Mouse (Mus musculus) hindbrain, embryonic 11.5 days (tissue): ENCODE data around the gene Senp6. TPM values are rescaled to one million over a fixed set of nuclear protein-coding genes. Genes with fewer than 3 reads are reported as not detected.
"Not testable (repeated sequence)": the region's sequence is repeated elsewhere in the genome, so short reads cannot be mapped to it uniquely, and the experiment has no call there.

Source experiments
- ATAC-seq: fragments of 200-750 bp; cut with Nextera tagmentation; 2 replicates; pipeline ENCODE4 v1.8.0; 2017; ENCODE audit warnings: mild to moderate bottlenecking, moderate TSS enrichment, moderate library complexity; ENCODE audit not compliant: low FRiP score
- DNase-seq: peaks from one replicate; pipeline ENCODE4 v3.0.0-alpha.2; 2015; ENCODE audit warnings: low spot score
- H3K27ac ChIP-seq: fragments of 300-500 bp; sonication (generic); 2 replicates; pipeline ENCODE4 v1.5.1; 2014; ENCODE audit warnings: mild to moderate bottlenecking, low read depth, low read length
- H3K27me3 ChIP-seq: fragments of 300-500 bp; sonication (generic); 2 replicates; pipeline ENCODE4 v1.6.1; 2014; ENCODE audit warnings: mild to moderate bottlenecking, low read length, moderate library complexity, mixed read lengths; ENCODE audit not compliant: control insufficient read depth, insufficient read depth
- H3K36me3 ChIP-seq: fragments of 300-500 bp; sonication (generic); 2 replicates; pipeline ENCODE4 v1.6.1; 2014; ENCODE audit warnings: mild to moderate bottlenecking, low read length, moderate library complexity, mixed read lengths; ENCODE audit not compliant: control insufficient read depth, insufficient read depth
- H3K4me1 ChIP-seq: fragments of 300-500 bp; sonication (generic); replicated peaks from 2 replicates; pipeline ENCODE4 v1.6.1; 2014; ENCODE audit warnings: low read length, mixed read lengths; ENCODE audit not compliant: control insufficient read depth, insufficient read depth
- H3K4me2 ChIP-seq: fragments of 300-500 bp; sonication (generic); replicated peaks from 2 replicates; pipeline ENCODE4 v1.6.1; 2014; ENCODE audit warnings: mild to moderate bottlenecking, low read depth, low read length
- H3K4me3 ChIP-seq: fragments of 300-500 bp; sonication (generic); 2 replicates; pipeline ENCODE4 v1.5.1; 2014; ENCODE audit warnings: low read depth, low read length
- H3K9ac ChIP-seq: fragments of 300-500 bp; sonication (generic); 2 replicates; pipeline ENCODE4 v1.6.1; 2014; ENCODE audit warnings: low read depth, low read length
- H3K9me3 ChIP-seq: fragments of 300-500 bp; sonication (generic); 2 replicates; pipeline ENCODE4 v1.6.1; 2016; ENCODE audit warnings: low read length; ENCODE audit not compliant: control insufficient read depth
- WGBS: fragments of 180-500 bp; shearing (Covaris S2); extraction: QIAGEN DNeasy Blood & Tissue Kit; methylation state at CpG from one replicate; pipeline ENCODE4 v1.1.7; 2014; 5-methylcytosine and 5-hydroxymethylcytosine counted together
- polyA plus RNA-seq: library from polyadenylated mRNA; unstranded; fragments of >200 nt; fragmentation: Nextera tagmentation; extraction: Ambion mirVana; gene quantifications from 2 replicates; pipeline ENCODE4 v1.2.1, GENCODE M21; 2014

The Senp6 gene
- polyA plus RNA-seq, 1 experiment from 2014 or later = 88.1 TPM

DNA sequence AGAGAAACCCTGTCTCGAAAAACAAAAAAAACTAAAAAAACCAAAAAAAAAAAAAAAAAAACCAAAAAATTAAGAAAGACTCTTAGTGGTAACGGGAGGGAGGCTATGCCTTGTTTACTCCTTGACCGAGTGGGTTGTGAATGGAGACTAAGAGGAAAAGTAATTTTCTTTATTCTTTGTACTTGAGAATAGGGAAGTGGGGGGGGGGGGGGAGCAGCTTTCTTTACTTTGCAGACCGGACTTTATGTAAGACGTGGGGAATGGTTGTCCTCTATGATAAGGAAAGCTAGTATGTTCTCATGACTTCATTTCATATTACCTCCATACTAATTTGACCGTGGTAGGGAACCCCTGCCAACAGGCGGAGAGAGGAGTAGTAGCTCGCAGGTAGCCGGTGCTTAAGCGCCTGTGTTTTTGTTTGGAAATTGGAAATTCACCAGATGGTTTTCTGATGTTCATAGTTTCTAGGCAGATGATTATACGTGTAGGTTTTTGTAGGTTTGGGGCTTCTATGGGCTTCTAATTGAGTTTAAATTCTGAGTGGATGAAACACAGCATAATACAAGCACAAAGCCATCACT is 2.1 kb downstream of the Senp6 start:
- no peaks in the 10 kb centered on the region; the same call in 1 of the 2 replicates for H3K4me1 ChIP-seq
- no peaks in the 10 kb centered on the region for H3K27me3 ChIP-seq
- no peaks in the 10 kb centered on the region for H3K36me3 ChIP-seq
- peak overlapping the region; percentile 95 for H3K4me3 ChIP-seq
- no peak overlapping the region for H3K9ac ChIP-seq
- WGBS = 52% methylated on average over 11 of the region's 11 CpGs
- no peaks in the 10 kb centered on the region for H3K9me3 ChIP-seq
- no peak overlapping the region for H3K27ac ChIP-seq
- DNase-seq = no peak
- peak overlapping the region; percentile 41 for H3K4me2 ChIP-seq
- ATAC-seq = no peak

DNA sequence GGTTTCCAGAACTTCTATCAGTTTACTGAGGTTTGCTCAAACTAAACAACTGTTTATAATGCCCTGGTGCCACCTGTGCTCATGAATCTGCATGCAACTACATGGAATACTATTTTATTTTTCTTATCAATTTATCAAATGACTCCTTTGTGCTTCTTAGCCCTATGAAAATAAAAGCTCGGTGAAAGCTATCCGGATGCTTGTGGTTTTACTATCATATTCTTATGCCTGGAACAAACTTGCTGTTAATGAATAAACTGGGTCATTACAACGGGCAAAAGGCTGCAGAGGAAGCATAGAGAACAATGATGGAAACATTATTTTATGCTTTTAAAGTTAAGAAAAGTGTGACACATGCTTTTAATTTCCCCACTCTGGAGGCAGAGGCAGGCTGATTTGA is 3.3 kb downstream of the Senp6 start:
- no peak for ATAC-seq
- H3K9ac ChIP-seq = no peak overlapping the region
- no peaks in the 10 kb centered on the region for H3K27me3 ChIP-seq
- H3K4me1 ChIP-seq = no peaks in the 10 kb centered on the region; the same call in 1 of the 2 replicates
- H3K27ac ChIP-seq = no peak overlapping the region
- H3K4me3 ChIP-seq = no peak overlapping the region
- no peaks in the 10 kb centered on the region for H3K9me3 ChIP-seq
- no peak overlapping the region for H3K4me2 ChIP-seq
- WGBS = 93% methylated on average over 3 of the region's 3 CpGs
- no peaks in the 10 kb centered on the region for H3K36me3 ChIP-seq
- DNase-seq = no peak

DNA sequence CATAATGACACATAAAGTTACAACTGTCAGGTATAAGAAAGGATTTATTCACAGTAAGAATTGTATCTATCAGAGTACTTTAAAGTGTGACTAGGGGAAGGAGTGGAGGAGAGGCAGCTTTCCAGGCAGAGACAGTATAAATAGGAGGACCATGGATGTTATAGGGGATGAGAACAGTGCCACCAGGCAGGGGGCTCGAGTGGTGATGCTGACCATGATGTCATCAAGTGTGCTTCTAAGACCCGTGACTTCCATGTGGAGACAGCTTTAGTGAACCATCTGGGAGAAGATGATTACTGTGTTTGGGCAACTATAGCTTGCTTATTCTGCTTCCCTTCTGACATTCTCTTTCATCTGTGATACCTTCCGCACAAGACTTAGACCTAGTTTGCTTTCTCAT is 4.9 kb downstream of the Senp6 start:
- Histone ChIP-seq H3K4me1 (no peaks in the 10 kb centered on the region; the same call in 1 of the 2 replicates), H3K9me3 (no peaks in the 10 kb centered on the region), H3K27me3 (no peaks in the 10 kb centered on the region), H3K4me2 (no peak overlapping the region), H3K27ac (no peak overlapping the region), H3K4me3 (no peak overlapping the region), H3K36me3 (no peaks in the 10 kb centered on the region), H3K9ac (no peak overlapping the region)
- 67% methylated on average over 3 of the region's 3 CpGs for WGBS
- no peak for ATAC-seq
- DNase-seq = no peak

DNA sequence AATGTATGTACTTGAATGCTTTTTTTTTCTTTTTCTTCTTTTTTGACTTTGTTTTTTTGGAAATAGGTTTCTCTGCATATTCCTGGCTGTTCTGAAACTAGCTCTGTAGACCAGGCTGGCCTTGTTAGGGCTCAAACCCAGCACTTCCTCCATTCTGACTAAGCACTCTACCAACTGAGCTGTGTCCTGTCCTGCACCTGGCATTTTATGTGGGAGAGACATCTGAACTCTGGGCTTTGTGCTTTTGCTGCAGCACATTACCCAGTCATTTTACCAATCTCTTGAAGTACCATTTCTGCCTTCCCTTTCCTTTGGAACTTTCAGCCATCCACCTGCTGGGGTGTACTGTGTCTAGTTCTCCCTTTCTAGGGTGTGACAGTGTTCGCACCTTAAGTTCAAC is 7.4 kb downstream of the Senp6 start:
- H3K27ac ChIP-seq = no peak overlapping the region
- H3K4me1 ChIP-seq = no peaks in the 10 kb centered on the region
- no peaks in the 10 kb centered on the region for H3K36me3 ChIP-seq
- H3K27me3 ChIP-seq = no peaks in the 10 kb centered on the region
- H3K9ac ChIP-seq = no peak overlapping the region
- DNase-seq = no peak
- ATAC-seq = no peak
- 94% methylated on average over 1 of the region's 1 CpGs for WGBS
- H3K9me3 ChIP-seq = no peaks in the 10 kb centered on the region
- no peak overlapping the region for H3K4me2 ChIP-seq
- no peak overlapping the region for H3K4me3 ChIP-seq

DNA sequence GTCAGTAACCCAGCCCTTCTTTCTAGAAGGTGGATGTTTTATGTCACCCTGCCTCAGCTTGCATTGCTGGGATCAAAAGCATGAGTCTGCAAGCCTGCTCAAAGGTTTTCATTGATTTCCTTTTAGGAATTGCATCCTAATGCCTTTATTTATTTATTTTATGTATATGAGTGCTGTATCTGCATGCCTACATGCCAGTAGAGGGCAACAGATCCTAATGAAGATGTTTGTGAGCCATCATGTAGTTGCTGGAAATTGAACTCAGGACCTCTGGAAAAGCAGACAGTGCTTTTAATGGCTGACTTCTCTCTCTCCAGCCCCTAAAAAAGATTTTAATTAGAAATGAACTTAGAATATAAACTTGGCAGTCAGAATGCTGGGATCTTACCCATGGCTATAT is 8.2 kb downstream of the Senp6 start:
- no peaks in the 10 kb centered on the region for H3K27me3 ChIP-seq
- no peak for ATAC-seq
- no peaks in the 10 kb centered on the region for H3K9me3 ChIP-seq
- H3K9ac ChIP-seq = no peak overlapping the region
- H3K36me3 ChIP-seq = no peaks in the 10 kb centered on the region
- H3K4me2 ChIP-seq = no peak overlapping the region
- no peak overlapping the region for H3K4me3 ChIP-seq
- DNase-seq = no peak
- no peaks in the 10 kb centered on the region for H3K4me1 ChIP-seq
- no peak overlapping the region for H3K27ac ChIP-seq

DNA sequence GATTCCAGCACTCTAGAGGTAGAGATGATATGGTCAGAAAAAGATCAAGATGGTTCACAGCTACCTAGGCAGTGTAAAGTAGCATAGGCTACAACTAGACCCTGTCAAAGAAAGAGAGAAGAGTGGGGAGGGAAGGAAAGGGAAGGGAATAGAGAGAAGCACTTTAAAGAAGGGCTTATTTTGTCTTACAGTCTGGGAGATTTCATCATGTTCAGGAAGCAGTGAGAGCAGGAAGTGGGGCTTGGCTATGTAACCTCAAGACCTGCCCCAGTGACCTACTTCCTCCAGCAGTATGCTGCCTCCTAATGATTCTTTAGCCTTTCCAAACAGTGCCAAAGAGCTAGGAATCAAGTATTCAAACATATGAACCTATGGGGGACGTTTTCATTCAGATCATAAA is 14.2 kb downstream of the Senp6 start:
- H3K36me3 ChIP-seq = no peaks in the 10 kb centered on the region
- H3K9ac ChIP-seq = no peak overlapping the region
- H3K4me2 ChIP-seq = no peak overlapping the region
- 91% methylated on average over 1 of the region's 1 CpGs for WGBS
- DNase-seq (no peak), ATAC-seq (no peak)
- no peaks in the 10 kb centered on the region for H3K9me3 ChIP-seq
- no peaks in the 10 kb centered on the region for H3K4me1 ChIP-seq
- H3K27me3 ChIP-seq = no peaks in the 10 kb centered on the region
- no peak overlapping the region for H3K27ac ChIP-seq
- no peak overlapping the region for H3K4me3 ChIP-seq

DNA sequence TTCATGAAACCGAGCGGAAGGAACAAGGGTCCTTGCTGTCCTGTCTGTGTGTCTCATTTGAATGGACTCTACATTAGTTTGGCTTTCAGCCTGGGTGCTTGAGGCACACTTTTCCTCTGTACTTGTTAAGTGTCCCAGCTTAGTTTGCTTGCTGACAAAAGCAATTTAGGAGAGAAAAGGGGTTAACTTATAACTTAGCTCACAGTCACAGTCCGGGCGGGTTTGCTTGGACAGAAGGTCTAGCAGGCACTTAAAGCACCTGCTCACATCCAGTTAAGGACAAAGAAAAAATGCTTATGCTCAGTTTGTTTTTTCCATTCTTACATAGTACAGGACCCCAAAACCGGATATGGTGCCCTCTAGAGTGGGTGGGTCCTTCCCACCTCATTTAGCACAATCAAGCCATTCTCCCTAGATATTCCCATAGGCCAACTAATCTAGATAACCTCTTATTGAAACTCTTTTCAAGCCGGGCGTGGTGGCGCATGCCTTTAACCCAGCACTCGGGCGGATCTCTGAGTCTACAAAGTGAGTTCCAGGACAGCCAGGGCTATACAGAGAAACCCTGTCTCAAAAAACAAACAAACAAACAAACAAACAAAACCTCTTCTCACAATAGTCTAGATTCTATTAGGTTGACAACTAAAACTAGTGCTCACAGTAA is 17.9 kb downstream of the Senp6 start:
- no peak for ATAC-seq
- Histone ChIP-seq H3K4me3 (no peak overlapping the region), H3K9ac (no peak overlapping the region), H3K9me3 (no peaks in the 10 kb centered on the region), H3K4me1 (no peaks in the 10 kb centered on the region), H3K4me2 (no peak overlapping the region), H3K27me3 (no peaks in the 10 kb centered on the region), H3K36me3 (no peaks in the 10 kb centered on the region), H3K27ac (no peak overlapping the region)
- no peak for DNase-seq
- WGBS = 61% methylated on average over 10 of the region's 10 CpGs

DNA sequence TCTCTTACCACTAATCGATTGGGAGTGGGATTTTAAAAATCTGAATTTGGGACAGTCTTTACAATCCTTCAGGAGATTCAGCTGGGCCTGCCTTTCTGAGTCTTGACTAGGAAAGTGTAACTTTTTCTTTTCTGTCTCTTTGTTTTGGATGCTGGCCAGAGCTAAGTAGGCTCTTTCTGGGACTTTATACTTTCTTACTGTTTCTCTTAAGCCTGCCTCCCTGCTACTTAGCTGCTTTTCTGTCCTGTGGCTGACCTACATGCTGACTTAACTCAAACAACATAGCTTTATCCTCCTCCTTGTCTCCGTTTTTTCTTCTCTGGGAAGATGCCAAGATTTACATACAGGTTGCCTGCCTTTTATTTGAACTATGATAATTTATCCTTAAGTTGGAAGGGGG is 19.0 kb downstream of the Senp6 start:
- H3K4me1 ChIP-seq = no peaks in the 10 kb centered on the region
- no peaks in the 10 kb centered on the region for H3K36me3 ChIP-seq
- H3K9me3 ChIP-seq = no peaks in the 10 kb centered on the region
- no peak overlapping the region for H3K27ac ChIP-seq
- H3K9ac ChIP-seq = no peak overlapping the region
- H3K27me3 ChIP-seq = no peaks in the 10 kb centered on the region
- H3K4me2 ChIP-seq = no peak overlapping the region
- WGBS = 69% methylated on average over 2 of the region's 2 CpGs
- DNase-seq = no peak
- ATAC-seq = no peak
- H3K4me3 ChIP-seq = no peak overlapping the region

DNA sequence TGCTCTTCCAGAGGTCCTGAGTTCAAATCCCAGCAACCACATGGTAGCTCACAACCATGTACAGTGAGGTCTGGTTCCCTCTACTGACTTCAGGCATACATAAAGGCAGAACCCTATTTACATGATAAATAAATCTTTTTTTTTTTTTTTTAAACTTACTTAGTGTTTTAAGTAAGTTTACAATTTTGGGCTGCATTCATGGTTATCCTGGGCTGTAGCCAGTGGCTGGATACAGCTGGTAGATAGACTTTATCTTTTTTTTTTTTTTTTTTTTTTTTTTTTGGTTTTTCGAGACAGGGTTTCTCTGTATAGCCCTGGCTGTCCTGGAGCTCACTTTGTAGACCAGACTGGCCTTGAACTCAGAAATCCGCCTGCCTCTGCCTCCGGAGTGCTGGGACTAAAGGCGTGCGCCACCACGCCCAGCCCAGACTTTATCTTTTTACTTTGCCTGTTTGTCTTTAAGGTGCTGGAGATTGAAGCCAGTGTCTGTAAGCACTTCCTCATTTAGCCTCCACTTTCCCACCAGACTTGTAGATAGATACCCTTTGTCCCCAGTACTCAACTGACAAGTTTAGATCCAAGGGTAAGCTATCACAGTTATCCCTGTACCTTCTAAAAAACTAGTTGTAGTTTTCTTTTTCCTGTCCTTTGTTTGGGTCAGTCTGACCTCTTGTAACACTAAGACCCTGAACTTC is 19.7 kb downstream of the Senp6 start:
- H3K4me2 ChIP-seq, H3K9me3 ChIP-seq, ATAC-seq, H3K4me1 ChIP-seq, H3K4me3 ChIP-seq, H3K27me3 ChIP-seq, H3K9ac ChIP-seq, H3K27ac ChIP-seq, DNase-seq, H3K36me3 ChIP-seq: not testable (repeated sequence)
- 98% methylated on average over 6 of the region's 6 CpGs for WGBS
